Mouse (Mus musculus): ENCODE data around the gene Lax1.
"Not testable (repeated sequence)": the region's sequence is repeated elsewhere in the genome, so short reads cannot be mapped to it uniquely, and the experiment has no call there.

Lax1 gene

DNA sequence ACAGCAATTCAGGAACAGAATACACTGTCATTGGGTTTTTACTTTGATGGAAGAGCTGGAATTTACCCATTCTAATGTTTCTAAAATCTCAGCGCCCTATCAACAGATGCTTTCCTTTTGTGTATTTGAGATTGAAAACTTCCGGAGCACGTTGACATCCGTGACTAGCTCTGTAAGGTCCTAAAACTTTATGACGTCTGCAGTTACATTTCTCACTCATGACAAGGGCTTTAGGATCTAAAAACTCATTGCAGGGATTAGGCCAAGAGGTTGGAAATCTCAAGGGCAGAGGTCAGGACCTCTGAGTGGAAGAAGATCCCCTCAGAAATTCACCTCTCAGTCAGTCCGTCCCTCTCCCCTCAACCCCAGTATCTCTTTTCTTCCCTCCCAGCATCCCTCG is 1.6 kb downstream of the Lax1 start:
- DNase-seq (ENCODE audit: low read depth, low spot score), result peak; percentile 41

DNA sequence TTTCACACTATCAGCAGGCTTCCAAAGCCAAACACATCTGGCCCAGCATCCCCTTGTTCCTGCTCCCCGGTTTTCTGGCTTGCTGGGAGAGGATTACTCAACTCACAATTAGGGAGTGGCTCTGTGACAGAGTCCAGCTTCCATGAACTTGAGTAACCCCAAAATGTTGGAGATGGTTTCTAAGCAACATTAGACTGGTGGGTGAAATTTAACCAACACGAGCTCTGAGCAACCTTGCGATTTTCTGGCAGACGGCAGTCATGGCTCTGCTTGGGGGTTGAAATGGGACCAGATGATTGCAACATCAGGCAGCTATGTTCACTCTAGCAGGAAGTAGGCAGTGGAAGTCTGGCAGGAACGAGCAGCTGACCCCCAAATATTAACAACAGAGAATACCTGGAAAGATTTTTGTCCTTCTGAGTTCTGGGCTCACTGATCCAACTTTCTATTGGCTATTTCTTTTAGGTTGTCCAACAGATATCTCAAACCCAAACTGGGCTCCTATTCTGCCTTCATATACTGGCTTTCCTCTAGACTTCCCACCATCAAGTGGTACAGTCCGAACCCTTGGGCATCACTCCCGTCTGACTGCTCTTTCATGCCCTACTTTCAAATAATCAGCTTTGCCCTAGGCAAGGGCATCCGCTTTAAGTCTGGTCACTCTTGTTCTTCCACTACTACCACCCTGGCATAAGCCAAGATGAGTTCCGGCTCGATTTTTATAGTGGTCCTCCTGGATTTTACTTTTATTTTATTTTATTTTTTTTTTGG is 4.0 kb downstream of the Lax1 start:
- no peak for DNase-seq (ENCODE audit: low read depth, low spot score)

DNA sequence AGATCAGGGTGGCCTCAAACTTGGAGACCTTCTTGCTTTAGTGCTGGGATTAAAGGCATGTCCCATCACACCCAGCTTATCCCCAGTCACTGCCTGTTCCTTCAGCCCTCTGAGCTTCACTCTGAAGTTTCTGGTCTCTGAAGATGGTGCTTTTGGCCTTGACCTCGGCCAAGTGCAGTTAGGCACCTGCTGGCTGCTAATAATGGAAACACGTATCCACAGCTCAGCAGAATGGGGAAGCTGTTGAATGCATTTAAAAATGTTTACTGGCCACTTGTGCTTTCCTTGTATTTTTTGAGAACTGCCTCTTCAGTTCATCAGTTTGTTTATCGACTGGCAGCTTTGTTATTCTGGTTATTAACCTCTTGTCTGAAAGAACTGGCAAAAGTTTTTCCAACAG is 18.1 kb downstream of the Lax1 start:
- DNase-seq (ENCODE audit: low read depth, low spot score), result no peak

DNA sequence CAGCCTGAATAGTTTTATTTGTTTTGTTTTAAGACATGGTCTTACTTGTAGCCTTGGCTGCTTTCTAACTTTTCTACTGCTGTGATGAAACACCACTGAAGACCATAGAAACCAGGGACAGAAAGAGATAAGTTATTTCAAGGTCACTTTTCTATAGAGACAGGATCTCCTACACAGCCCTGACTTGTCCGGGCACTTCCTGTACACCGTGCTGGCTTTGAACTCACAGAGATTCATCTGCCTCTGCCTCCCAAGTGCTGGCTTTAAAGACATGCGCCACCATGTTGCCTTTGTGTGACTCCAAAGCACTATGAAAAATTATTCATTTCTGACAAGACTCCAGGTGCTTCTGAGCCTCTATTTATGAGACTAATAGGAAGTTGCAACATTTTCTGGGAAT is 18.6 kb downstream of the Lax1 start:
- no peak for DNase-seq (ENCODE audit: low read depth, low spot score)

DNA sequence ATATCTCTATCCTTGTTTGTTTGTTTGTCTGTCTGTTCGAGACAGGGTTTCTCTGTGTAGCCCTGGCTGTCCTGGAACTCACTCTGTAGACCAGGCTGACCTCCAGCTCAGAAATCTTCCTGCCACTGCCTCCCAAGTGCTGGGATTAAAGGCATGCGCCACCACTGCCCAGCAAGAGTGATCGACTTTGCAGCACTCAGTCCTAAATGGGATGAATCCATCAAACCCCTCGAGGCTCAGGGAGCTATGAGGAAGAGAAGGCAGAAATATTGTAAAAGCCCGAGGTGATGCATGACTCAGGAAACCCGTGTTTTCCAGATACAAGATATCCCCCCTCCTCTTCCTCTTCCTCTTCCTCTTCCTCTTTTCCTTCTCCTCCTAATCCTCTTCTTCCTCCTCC is 19.1 kb downstream of the Lax1 start:
- DNase-seq (ENCODE audit: low read depth, low spot score), result no peak

DNA sequence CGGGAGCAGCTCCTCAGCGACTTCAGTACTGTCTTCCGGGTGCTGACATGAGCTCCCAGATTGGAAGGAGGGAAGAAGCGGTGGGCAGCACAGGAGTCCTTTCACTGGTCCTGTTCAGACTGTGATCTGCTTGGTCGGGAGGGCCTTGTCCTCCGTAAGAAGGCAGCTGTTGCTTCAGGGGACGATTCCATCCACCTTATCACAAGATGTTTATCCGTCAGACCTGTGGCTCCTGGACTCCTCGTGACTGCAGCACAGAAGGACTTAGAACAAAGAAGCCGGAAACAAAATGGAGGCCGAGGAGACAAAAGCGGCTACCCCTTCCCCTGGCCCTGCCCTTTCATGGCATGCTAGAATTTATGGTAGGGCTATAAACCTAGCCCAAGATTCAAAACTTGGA is 19.7 kb downstream of the Lax1 start:
- no peak for DNase-seq (ENCODE audit: low read depth, low spot score)

DNA sequence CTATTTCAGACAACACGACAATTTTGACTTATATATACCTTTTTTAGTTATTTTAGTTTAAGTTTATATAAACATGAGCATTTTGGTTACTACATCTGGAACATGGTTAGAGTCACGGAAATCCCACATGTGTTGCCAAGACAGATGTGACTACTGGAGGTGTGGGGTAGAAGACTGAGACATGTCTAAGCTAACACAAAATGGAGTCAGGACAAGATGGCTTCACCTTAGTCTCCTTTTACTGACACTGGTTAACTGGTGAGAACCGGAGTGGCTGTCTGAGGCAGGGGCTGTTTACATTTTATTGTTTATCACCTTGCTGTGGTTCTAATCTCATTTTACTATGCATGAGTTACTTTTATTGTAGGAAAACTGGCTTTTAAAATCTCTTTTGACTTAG is 21.3 kb downstream of the Lax1 start:
- DNase-seq (ENCODE audit: low read depth, low spot score), result no peak

DNA sequence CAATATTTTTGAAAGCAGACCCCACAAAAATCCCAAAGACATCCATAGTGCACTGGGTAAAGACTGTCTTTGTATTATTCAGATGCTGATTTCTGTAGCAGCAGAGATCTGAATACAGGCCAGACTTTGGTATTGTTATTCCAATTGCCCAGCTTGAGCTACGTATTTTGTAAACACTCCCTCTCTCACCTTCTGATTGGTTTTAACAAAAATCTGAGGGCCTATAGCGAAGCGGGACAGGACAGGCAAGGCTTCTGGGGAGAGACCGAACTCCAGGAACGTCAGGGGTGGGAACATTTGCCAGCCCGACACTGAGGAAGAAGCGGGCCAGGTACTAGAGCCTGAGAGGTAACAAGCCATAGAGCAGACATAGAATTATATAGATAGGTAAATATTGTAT is 22.2 kb downstream of the Lax1 start:
- no peak for DNase-seq (ENCODE audit: low read depth, low spot score)

DNA sequence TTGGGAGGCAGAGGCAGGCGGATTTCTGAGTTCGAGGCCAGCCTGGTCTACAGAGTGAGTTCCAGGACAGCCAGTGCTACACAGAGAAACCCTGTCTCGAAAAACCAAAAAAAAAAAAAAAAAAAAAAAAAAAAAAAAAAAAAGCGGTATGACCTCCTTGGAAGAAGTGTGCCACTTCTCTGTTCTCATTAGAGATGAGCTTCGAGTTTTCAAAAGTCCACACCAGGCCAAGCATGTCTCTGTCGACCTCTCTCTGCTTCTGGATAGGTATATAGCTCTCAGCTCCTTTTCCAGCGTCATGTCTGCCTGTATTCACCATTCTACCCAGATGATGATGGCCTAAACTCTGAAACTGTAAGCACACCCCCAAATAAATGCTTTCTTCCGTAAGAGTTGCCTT is 24.2 kb downstream of the Lax1 start:
- DNase-seq (ENCODE audit: low read depth, low spot score), result not testable (repeated sequence)

DNA sequence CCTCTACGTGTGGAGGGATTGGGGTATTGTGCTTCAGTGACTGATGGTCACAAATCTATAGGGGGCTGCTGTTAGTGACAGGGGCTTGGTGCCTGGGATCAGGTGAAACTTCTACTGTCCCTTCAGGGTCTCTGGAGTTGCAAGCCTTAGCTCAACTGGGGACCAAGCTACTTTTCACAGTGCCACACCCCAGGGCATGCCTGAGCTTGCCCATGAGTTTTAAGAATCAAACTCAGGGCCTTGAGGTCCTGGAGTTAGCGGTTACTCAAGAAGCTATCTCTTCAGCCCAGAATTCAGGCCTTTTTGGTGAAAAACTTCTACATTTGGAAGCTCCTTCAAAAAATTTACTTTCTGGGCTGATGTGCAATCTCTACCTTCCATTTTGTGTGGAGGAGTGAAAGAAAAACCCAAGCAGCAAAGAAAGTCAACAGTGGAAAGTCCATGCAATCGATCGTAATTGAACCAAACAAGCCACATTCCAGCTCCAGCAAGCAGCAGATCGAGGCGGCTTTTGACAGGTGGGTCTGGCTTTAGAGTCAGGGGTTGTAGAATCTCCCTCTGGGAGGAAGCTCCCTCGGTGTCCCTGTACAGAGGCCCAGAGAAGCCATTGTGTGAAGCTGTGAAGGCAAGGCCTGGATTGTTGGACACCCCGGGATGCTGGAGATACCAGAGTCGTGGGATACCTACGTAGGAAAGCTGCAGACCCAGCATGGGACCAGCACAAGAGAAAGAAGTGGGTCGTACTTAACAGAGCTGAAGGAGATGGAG is 25.5 kb downstream of the Lax1 start:
- DNase-seq (ENCODE audit: low read depth, low spot score), result no peak

DNA sequence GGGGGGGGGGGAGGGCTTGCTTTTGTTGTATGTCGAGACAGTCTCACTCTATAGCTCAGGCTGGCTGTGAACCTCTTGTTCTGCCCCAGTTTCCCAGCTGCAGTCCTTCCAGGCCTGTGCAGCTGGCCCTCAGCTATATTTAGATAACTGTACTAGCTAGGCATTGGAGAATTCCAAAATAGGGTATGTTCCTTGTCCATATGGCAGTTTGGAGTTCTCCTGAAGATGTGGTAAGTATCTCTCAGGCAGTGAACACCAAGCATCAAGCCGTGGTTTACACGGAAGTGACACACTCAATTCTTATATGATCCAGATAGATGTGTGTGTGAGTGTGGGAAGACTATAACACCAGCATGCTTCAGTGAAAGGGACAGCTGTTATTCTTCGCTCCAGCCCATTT is 26.5 kb downstream of the Lax1 start:
- no peak for DNase-seq (ENCODE audit: low read depth, low spot score)

DNA sequence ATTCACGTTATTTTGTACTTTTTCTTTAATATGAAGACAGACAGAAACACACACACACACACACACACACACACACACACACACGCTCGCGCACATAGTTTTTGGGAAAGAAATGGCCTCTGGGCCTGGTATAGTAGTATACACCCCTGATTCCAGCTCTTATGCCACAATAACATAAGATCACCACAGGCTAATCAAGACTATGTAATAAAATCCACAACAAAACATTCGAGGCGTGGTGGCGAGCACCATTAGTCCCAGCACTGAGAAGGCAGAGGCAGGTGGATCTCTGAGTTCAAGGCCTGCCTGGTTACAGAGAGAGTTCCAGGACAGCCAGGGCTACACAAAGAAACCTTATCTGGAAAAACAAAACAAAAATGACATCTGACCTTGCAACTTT is 27.0 kb downstream of the Lax1 start:
- DNase-seq (ENCODE audit: low read depth, low spot score), result no peak

DNA sequence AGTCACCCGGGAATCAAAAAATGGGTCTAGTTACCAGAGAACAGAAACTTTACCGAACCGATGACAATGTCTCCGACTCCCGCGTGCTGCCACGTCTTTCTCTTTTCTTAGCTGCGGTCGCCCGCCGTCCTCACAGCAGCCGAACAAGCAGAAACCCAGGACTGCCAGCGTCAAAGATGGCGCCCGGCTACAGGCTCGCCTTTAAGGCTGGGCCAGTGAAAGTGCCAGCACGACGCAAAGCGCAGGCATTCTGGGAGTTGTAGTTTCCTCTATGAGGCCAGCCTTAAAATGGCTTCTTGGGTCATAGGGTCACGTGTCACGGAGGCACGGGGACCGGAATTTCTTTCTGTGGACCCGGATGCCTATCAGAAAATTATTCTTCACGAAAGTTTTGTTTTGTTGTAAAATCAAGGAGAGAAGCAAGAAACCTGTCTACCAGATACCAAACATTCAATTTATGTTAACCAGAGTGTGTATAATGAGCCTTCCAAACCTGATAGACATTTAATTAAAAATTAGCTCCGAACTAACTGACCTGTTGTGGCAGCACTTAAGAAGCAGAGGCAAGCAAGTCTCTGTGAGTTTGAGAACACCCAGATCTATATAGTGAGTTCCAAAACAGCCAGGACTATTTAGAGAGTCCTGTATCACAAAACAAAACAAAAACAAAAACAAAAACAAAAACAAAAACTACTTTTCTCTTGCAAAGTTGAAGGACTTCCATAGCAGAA is 28.5 kb downstream of the Lax1 start, which contains the start of gene Gm38394:
Gene Gm38394, minus strand, starts transcription at position 116 of the 731 bp plus-strand sequence.
- peak; percentile 97 for DNase-seq (ENCODE audit: low read depth, low spot score)

DNA sequence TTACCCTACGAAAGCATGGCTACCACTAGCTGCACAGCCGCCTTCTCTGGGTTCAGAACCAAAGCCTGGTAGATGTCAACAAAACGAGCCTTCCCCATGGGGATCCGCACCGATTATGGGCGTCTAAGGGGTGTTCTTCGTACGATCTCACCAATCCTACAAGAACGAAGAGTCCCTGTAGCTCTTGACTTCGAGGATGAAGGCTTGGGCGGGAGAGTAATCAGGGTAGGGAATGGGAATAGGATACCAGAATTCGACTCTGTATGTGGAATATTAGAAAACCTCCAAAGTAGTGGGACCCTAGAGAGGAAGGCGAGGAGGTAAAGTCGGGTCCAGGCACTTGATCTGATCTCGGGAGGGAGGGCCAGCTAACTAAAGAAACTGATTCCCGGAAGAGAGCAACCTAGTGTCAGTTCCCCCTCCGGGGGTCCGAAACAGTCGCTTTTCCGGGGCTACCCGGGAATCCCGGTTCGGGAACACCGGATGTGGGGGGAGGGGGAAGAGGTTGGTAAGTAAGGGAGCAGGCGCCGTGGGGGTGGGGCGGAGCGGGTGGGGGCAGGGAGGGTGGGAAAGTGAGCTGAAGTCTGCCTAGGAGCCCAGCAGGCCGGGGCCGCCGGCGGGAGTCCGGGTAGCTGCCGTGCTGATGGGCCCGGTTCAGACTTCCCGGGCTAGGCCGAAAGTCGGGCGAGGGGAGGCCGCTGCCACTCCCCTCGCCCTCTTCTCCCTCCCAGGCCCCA is 29.3 kb downstream of the Lax1 start, which contains the start of gene Zbed6:
Gene Zbed6, minus strand, starts transcription at position 420 of the 737 bp plus-strand sequence.
- peak; percentile 26 for DNase-seq (ENCODE audit: low read depth, low spot score)

DNA sequence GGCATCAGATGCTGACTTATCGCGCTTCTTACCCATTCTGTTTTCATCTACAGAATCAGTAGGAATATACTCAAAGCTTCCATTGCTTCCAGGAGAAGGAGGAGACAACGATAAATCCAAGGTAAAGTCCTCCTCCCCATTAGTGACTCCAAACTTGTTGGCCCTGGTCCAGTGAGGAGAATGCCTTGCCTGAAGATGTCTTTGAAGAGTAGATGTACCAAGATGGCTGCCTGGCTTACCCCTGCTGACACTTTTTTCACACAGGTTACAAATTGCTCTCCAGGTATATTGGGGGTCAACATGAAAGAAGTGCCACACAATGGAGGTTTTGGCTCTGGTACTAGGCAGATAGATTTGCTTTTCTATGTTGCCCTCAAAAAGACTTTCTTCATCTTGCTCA is 31.0 kb downstream of the Lax1 start:
- no peak for DNase-seq (ENCODE audit: low read depth, low spot score)

DNA sequence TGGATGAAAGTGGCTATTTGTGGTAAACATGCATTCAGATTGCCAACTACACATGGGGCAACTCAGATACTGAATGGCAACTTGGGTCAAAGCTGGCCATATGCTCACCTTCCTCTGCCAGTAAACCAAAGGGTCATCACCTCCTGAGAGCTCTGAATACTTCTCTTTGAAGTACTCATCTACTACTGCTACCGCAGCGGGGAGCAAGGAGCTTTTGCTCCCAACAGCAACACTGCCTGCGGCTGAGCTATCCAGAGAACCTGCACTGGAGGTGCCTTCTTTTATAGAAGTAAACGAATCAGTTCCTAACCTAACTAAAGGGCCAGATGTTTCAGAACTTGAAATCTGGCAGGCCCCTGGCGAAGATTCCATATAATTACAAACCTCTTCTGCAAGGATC is 33.1 kb downstream of the Lax1 start:
- DNase-seq (ENCODE audit: low read depth, low spot score), result no peak

DNA sequence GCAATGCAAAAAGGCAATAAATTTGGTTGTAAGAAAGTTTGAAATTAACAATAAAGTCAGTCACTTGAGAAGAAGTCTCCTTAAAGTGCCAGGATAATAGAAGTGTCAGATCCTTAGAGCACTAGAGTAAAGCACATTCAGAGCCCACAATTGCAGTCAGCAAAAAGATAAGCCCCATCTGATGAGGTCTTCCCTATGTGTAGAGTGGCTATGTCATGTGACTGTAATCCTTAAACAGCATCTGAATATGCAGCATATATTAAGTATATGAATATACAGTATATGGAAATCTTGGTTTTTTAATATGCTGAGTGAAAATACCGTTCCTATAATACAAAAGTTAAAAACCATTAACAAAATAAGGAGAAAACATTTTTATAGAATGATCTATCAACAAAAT is 36.9 kb downstream of the Lax1 start:
- DNase-seq (ENCODE audit: low read depth, low spot score), result no peak

DNA sequence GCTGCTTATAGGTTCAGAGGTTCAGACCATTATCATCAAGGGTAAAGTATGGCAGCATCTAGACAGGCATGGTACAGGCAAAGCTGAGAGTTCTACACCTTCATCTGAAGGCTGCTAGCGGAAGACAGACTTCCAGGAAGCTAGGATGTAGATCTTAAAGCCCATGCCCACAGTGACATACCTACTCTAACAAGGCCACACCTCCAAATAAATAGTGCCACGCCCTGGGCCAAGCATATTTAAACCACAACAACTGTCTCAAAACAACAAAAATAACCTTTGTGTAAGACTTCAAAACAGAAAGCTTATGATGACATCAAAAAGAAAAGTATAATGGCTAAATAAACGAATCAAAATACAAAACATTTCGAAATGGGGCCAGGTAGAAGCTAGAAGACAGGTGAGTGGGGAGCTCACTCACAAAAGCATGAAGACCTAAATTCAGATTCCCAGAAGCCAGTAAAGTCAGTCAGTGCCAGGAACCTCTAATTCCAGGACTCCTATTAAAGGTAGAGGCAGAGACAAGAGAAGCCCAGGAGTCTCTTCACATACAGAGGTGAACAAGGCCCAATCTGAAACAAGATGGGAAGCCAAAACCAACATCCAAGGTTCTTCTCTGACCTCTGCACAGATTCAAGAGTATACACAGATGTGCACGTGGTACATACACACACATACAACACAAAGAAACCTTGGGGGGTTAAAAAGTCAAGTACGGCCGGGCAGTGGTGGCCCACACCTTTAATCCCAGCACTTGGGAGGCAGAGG is 39.4 kb downstream of the Lax1 start:
- DNase-seq (ENCODE audit: low read depth, low spot score), result peak; percentile 33

DNA sequence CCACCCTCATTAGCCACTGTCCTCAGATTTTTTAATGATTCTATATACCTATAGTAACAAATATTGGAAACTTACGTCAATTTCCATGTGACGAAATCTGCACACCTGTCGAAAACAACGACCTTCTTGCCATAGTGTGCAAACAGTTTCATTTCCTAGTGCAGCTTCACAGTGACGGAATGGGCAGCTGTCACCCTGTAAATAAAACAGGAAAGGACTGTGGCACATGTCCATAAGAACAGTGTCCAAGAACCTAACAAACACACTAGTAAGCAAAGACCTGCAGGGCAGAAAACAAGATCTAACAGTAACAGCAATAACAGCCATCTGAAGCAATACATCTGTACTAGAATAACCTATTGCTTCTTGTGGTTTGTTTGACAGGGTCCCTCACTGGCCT is 44.3 kb downstream of the Lax1 start:
- DNase-seq (ENCODE audit: low read depth, low spot score), result no peak

DNA sequence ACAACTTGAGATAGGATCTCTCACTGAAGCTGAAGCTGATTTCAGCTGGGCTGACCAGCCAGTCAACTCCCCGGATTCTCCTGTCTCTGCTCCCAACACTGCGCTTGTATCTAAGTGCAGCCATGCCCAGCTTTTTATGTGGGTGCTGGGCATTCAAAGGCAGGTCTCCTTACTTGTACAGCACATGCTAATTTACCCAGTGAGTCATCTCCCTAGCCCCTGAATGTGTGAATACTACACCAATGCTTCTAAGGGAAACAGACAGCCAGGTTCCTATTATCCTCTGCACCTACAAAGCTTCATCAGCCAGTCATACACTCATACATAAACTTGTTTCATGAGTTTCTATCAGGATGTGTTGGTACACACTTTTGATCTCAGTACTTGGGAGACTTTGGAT is 48.7 kb downstream of the Lax1 start:
- no peak for DNase-seq (ENCODE audit: low read depth, low spot score)

DNA sequence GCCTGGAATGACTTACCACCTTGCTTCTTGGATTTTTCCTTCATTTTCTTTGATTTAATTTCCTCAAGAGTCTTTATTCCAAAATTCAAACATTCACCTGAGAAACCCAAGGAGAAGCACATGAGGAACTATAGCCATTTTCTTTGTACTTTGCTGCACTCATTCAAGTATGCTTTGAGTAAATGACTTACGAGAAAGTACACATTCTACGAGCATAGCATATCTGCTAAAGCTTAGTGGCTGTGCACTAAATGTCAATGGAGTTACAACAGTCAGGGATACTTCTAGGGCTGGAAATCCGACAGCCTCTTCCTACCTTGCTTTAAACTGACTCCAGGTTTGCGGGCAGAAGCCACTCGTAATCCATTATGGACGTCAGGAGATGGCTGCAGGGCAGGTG is 51.4 kb downstream of the Lax1 start:
- DNase-seq (ENCODE audit: low read depth, low spot score), result no peak
